Mouse (Mus musculus) adrenal gland (tissue): ENCODE measurements around the gene Mlf1.

Experiments
- intact Hi-C: fragments of 180-260 bp; cut with DNase I; formaldehyde crosslinking; loops from one replicate; pipeline ENCODE4 v1.15.1; 2025

Gene Mlf1

GRCm38 (mm10) chr3:67434011-67434410, 60.1 kb downstream of the Mlf1 start:
- intact Hi-C loops, result no loop called here

- intact Hi-C loops, result no loop called here
Observed at GRCm38 (mm10) chr3:67447143-67447542, 73.2 kb downstream of the Mlf1 start.
